Mouse (Mus musculus) neutrophil, adult 65 days (primary cell): ENCODE data around the gene Gm15130. TPM values are rescaled to one million over a fixed set of nuclear protein-coding genes. Genes with fewer than 3 reads are reported as not detected.

Experiments
- total RNA-seq: library from RNA; stranded (reverse); gene quantifications from 2 replicates; pipeline ENCODE4 v1.2.4, GENCODE M21; 2023

Gene Gm15130
- not detected in 2 replicates for total RNA-seq

GRCm38 (mm10) chr2:111152836-111153235 lies at the start of gene Gm15130:
Gene Gm15130, minus strand, starts transcription at chr2:111152936.

GRCm38 (mm10) chr2:111105882-111106281 lies 46.9 kb downstream of the Gm15130 start, which contains the start of gene Gm13941:
Gene Gm13941, minus strand, starts transcription at chr2:111105982.

Other genes with a start within 250 kb of the Gm15130 start
- gene Ano3, start 202.0 kb downstream of the Gm15130 start, total RNA-seq, result not detected in 2 replicates
- not detected in 2 replicates for gene Gm13941, start 47.0 kb downstream of the Gm15130 start, total RNA-seq
- not detected in 2 replicates for gene 4930430A15Rik, start 76.7 kb upstream of the Gm15130 start, total RNA-seq
- gene Olfr1275, start 82.3 kb upstream of the Gm15130 start, total RNA-seq, result not detected in 2 replicates
- gene Olfr1276, start 101.6 kb upstream of the Gm15130 start, total RNA-seq, result not detected in 2 replicates
- gene Olfr1277, start 121.2 kb upstream of the Gm15130 start, total RNA-seq, result not detected in 2 replicates
- not detected in 2 replicates for gene Olfr1278, start 137.2 kb upstream of the Gm15130 start, total RNA-seq
- gene Olfr1279, start 147.7 kb upstream of the Gm15130 start, total RNA-seq, result not detected in 2 replicates
- gene Olfr1280, start 161.1 kb upstream of the Gm15130 start, total RNA-seq, result not detected in 2 replicates
- gene Olfr1281, start 173.6 kb upstream of the Gm15130 start, total RNA-seq, result not detected in 2 replicates
- not detected in 2 replicates for gene Olfr1282, start 183.1 kb upstream of the Gm15130 start, total RNA-seq
- not detected in 2 replicates for gene Olfr1283, start 213.9 kb upstream of the Gm15130 start, total RNA-seq
- gene Olfr1284, start 222.6 kb upstream of the Gm15130 start, total RNA-seq, result not detected in 2 replicates